Mouse (Mus musculus): ENCODE data around the gene Gm21961.
"Not testable (repeated sequence)": the region's sequence is repeated elsewhere in the genome, so short reads cannot be mapped to it uniquely, and the experiment has no call there.

Gene Gm21961

DNA sequence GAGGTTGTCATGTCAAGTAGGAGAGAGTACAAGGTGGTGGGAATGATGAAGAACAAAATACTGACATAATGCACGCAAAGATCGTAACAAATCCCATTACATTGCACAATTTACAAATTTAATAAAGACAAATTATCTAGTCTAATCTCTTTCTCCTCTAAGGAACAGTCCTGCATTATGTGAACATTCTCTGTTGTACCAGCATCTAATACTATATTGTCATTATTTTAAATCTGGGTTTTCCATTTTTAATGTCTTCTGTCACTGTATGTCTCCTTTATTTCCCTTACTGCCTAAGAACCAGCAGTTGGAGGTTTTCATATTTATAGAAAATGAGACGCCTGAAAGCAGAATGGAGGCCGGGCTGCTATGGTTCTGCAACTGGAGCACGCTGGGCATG, at the start of gene Gm21961:
Gene Gm21961 (minus strand): TSS at position 101 of the 400 bp plus-strand sequence.
- no peak for DNase-seq (ENCODE audit: low spot score in 2 of 2)

DNA sequence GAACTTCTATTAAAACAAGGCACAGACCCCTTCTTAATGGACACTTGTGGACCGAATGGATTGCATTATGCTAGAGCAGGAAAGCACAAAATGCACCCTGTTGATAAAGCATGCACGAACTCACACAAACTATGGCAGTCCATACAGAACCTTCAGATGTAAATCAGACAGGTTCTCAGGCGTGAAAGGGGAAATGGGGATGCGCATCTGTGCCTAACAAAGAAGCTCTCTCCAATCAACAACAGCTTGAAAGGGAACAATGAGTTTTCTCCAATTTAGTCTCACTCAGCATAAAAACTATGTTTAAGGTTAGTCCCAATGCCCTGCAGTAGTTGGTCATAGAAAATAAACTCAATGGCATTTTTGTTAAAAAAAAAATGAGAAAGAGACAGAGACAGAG, 27.3 kb upstream of the Gm21961 start:
- DNase-seq (ENCODE audit: low spot score in 2 of 2), result no peak

DNA sequence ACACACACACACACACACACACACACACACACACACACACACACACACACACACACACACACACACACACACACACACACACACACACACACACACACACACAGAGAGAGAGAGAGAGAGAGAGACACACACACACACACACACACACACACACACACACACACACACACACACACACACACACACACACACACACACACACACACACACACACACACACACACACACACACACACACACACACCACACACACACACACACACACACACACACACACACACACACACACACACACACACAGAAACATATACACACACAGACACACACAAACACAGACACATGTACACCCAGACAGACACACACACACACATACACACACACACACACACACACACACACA, 24.5 kb upstream of the Gm21961 start:
- not testable (repeated sequence) for DNase-seq (ENCODE audit: low spot score in 2 of 2)

DNA sequence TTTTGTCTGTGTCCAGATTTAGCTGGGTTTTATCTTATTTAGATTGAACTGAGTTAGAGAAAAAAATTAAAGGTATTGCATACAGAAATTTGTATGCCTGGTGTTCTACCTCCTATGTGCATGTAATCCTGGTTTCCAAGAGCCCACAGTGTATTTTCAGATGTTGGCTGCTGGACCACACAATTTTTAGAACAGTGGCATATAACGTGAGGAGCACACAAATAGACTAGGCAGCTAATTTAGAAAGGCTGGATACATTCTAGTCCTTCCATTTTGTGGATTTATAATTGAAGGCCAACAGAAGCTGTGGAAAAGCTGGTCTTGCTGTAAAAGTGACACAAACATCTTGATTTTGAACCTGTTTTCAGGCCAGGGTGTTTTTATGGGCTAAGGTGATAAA, 3.3 kb upstream of the Gm21961 start:
- DNase-seq (ENCODE audit: low spot score in 2 of 2), result no peak

DNA sequence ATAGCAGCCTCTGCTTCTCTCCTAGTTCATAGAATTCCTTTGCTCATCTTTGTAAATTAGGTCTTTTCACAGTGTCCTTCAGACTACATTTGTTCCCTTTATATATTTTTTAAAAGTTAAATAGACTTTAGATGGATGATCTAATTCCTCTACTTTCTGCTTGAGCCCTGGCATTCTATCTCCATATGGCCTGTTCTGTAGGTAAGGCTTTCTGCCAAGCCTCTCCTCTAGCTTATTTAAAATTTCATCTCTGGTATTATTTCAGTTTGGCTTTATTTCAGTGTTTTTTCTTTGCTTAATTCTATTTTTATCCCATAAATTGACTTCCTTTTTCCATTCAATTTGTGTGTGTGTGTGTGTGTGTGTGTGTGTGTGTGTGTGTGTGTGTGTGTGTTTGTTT, 8.5 kb downstream of the Gm21961 start:
- DNase-seq (ENCODE audit: low spot score in 2 of 2), result no peak

DNA sequence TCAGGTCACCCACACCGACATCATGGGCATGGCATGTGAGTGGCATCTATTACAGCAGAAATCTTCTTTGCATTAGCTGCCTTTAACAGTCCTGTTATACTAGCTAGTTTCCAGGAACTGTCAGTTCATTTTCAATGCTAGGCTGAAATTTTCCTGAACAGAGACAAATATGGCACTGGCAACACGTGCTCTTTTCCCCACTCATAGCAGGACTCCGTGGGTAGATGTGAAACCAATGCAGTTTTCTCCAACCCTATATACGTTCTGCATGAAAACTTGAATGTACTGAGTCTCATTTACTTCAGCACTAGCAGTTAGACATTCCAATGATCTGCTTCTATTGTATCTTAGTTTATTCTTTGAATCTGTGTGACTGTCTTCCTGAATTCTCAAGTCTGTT, 20.2 kb downstream of the Gm21961 start:
- DNase-seq (ENCODE audit: low spot score in 2 of 2), result no peak

DNA sequence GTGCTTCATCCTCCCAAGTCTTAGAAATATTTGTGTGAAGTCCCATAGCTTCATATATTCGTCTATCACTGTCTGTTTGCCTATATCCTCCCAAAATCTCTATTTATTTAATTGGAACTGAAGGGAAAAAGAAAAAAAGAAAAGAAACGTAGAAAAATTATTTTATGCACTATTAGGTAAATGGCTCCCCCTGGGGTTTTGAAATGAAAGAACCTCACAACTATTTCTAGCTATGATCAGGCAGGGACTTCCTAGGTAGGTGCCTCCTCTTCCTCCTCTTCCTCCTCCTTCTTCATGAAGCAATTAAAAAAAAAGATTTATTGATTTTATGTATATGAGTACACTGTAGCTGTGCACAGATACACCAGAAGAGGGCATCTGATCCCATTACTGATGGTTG, 34.7 kb downstream of the Gm21961 start:
- no peak for DNase-seq (ENCODE audit: low spot score in 2 of 2)

DNA sequence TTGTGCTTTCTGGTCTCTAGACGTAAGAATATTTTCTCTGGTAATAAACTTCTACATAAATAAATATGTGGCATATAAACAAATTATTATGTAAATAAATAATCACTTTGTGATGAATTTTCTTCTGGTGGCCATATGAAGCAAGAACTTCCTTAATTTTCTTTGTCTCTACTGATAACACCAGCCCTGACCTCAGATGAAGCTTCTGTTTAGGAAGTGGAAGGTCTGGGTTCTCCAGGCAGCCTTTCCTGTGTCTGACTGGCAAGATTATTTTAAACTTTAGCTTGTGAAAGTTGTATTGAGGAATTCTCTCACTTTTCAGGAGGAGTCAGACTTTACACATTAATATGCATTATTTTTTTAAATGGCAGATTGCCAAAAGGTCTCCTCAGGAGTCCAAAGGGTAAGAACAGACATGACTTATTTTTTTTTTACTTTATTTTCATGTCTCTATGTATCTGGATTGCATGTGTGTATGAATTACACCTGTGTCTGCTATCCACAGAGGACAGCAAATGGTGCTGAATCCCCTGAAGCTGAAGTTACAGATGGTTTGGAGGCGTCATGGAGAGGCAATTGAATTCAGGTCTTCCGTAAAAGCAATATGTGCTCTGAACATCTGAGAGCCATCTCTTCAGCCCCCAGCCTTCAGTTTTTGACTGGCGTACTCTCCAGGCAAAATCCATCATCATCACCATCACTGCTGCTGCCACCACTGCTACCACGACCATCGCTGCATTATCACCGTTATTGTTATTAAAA, 38.5 kb downstream of the Gm21961 start:
- DNase-seq (ENCODE audit: low spot score in 2 of 2), result no peak
